Mouse (Mus musculus) heart, adult 2 months (tissue): Measurements from ENCODE around the gene Gm2a.

ENCODE experiments used
- CTCF ChIP-seq: fragments of 200-600 bp; IDR thresholded peaks from 2 replicates; pipeline ENCODE4 v1.8.1; 2022; ENCODE audit warnings: antibody characterized with exemption, mild to moderate bottlenecking, moderate library complexity
- EP300 ChIP-seq: fragments of 200-500 bp; IDR thresholded peaks from 2 replicates; pipeline ENCODE4 v1.6.1; 2011; ENCODE audit warnings: low read depth, low read length, control low read depth; ENCODE audit not compliant: insufficient read depth
- POLR2A ChIP-seq: fragments of 200-500 bp; IDR thresholded peaks from 2 replicates; pipeline ENCODE4 v1.6.1; 2011; ENCODE audit warnings: mild to moderate bottlenecking, low read depth, low read length, control low read depth; ENCODE audit not compliant: insufficient read depth

DNA sequence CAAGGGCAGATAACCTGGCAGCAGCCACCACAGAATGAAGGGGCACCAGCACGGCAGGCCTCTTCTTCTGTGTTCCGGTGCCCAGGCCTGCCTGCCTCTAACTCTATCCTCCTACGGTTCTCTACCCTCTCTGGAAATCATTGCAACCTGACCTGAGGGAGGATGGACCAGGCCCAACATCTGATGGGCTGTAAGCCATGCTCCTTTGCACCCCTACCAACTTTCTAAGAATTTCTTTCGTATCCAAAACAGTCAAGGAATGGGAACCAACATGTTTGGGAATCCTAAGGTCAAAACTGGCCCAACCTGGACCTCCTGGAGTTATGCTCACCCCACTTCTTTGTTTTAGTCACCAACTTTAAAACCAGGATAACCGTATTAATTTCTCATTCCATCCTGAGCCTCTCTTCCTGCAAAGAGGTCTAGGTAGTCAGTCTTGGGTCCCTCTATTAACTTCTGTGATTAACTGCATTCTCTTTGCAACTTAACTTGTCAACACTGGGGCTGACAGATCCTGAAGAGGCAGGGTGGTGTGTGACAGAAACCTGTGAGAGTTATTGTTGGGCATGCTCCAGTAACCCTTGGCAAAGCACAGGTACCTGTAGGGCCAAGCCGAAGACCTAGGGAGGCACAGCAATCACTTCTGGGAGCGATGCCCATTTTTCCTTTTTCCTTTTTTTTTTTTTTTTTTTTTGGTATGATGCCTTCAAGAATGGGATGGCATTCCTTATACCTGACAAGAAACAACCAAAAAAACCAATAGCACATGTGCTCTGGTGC is 11.8 kb downstream of the Gm2a start:
- no peak for TF ChIP-seq CTCF
- no peak for TF ChIP-seq POLR2A
- TF ChIP-seq EP300: no peak
